Mouse (Mus musculus): ENCODE measurements around the gene Hist1h2be.

GRCm38 (mm10) chr13:23662536-23662935 is 41.6 kb upstream of the Hist1h2be start:
- TF ChIP-seq CTCF (IDR thresholded peaks at IDR 0.05; ENCODE audit: borderline replicate concordance, insufficient read depth, low read depth, low read length) (no peak), POLR2A (IDR thresholded peaks at IDR 0.05; ENCODE audit: borderline replicate concordance, insufficient read depth, low read length) (no peak)

Data from cerebellum, adult 2 months (tissue).